Mouse (Mus musculus): ENCODE results near the gene Gm28308.

Gm28308 gene

GRCm38 (mm10) chr6:52219234-52219942, 6.2 kb upstream of the Gm28308 start:
- no peak for DNase-seq (ENCODE audit: low spot score in 2 of 2)

DNA sequence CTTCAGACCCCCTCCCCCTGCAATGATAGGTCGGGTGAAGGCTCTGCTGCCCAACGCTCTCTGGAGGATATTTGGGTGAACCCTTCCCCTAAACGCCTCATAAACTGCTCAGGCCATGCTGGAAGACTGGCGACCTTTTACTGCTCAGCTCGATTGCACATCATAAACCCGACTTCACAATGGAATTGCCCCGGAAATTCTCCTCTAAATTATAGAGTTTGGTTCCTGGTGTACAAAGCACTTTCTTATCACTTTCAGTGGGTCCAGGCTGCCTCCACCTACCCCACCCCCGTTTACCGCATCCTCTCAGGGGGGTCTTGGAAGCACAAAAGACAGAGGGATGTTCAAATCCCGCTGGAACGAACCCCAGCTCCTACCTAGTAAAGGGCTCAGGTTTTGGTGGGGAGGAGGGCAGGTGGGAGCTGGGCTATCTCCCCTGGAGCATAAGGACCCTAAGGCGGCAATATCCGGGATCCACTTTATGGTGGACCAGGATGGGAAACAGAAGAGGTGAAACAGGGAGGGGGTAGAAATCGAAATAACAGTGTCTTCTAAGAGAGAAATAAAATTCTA, 5.6 kb upstream of the Gm28308 start:
- DNase-seq (ENCODE audit: low spot score in 2 of 2): no peak

DNA sequence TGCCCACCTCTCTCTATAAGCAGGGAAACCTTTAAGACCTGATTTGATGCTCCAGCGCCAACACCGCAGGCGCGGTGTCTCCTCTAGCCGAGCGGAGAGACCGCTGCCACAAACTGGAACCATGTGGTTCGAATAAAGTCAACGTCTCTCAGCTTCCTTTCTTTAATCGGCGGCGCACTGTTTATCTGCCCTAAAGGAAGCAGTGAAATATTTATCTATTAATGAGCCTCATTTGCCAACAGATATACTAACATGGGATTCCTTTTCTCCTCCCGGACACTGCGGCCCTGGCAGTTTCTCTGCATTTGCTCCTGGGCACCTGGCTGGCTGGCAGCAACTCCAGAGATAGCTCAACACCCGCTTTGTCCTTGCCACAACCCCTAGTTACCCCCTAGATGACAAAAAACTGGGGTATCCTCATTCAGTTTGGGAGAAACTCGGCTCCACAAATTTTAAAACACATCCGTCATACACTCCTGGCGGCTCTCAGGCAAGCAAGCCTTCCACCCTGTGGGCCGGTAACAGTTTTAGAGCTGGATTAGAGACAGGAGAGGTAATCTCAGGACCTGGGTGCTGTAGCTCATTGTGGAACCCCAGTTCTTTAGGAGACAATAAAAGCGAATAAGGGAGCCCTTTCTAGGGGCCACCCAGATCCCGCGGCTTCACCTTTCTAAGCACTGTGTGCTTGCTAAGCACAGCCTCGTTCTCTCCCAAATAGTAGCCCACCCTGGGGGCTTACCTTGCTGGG, 4.9 kb upstream of the Gm28308 start:
- DNase-seq (ENCODE audit: low spot score in 2 of 2): no peak

GRCm38 (mm10) chr6:52217459-52217768, 4.3 kb upstream of the Gm28308 start:
- no peak for DNase-seq (ENCODE audit: low spot score in 2 of 2)

DNA sequence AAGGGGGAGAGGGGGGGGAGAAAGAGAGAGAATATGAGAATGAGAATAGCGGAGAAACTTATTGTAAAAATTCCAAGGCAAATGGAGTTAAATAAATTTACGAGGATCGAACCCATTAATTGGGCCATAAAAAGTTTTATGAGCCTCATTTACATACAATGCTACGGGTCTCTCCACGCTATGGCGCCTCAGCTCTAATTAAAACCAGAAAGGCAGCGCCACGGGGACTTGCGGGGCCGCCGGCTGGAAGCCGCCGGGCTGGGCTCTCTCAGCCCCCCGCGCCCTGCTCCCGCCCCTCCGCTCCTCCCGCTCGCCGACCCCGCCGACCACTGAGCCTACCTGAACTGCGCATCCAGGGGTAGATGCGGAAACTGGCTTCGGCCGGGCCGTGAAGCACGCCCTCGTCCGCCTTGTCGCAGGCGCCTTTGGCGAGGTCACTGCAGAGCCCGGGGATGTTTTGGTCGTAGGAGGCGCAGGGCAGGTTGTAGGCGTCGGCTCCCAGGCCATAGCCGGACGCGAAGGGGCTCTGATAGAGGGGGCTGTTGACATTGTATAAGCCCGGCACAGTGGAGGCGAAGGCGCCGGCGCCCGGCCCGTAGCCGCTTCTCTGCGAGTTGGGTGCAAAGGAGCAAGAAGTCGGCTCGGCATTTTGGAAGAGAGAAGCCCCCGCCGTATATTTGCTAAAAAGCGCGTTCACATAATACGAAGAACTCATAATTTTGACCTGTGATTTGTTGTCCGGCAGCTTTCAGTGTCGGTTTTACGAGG, 3.7 kb upstream of the Gm28308 start:
- no peak for DNase-seq (ENCODE audit: low spot score in 2 of 2)

DNA sequence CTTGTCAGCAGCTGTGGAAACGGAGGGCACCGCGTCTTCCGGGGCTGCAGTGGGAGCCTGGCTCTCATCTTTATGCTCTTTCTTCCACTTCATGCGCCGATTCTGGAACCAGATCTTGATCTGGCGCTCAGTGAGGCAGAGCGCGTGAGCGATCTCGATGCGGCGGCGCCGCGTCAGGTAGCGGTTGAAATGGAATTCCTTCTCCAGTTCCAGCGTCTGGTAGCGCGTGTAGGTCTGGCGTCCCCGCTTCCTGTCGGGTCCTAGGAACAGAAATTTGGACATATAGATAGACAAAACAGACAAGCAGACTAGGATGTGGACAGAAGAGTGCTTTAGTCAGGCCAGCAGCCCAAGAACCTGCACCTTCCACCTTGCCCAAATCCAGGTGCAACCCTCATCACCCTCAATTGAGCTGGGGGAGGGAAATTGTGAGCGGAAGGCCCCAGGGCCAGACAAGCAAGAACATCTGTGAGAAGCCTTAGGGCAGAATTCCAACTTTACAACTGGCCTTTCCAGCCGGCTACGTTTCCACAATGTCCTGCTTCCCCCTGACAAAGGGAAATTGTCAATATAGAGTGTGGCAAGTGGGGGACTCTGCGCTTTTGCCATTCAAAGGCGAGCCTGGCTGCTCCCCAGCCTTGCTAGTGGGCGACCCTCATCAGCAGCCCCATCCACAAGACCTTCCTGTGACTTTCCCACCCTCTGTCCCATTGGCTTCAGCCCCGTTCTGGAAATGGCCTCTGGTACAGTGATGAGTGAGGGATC, 2.8 kb upstream of the Gm28308 start:
- DNase-seq (ENCODE audit: low spot score in 2 of 2): no peak

GRCm38 (mm10) chr6:52215070-52215469, 1.9 kb upstream of the Gm28308 start:
- no peak for DNase-seq (ENCODE audit: low spot score in 2 of 2)

DNA sequence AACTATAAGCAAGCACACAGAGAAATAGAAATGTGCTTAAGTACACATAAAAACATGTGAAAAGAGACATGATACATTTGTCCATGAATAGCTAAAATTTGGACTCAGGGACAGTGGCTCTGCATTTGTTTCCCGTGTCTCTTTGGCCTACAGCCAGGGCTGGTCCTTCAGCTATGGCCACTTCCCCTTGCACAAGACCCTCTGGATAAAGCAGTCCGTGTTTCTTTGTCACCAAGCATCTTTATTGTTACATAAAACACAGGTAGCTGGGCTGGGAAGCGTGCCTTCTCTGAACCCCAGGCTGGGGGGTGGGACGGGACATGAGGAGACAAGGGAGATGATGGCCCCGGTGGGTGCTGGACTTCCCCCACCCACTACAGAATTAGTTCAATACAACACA, 1.1 kb upstream of the Gm28308 start:
- no peak for DNase-seq (ENCODE audit: low spot score in 2 of 2)

DNA sequence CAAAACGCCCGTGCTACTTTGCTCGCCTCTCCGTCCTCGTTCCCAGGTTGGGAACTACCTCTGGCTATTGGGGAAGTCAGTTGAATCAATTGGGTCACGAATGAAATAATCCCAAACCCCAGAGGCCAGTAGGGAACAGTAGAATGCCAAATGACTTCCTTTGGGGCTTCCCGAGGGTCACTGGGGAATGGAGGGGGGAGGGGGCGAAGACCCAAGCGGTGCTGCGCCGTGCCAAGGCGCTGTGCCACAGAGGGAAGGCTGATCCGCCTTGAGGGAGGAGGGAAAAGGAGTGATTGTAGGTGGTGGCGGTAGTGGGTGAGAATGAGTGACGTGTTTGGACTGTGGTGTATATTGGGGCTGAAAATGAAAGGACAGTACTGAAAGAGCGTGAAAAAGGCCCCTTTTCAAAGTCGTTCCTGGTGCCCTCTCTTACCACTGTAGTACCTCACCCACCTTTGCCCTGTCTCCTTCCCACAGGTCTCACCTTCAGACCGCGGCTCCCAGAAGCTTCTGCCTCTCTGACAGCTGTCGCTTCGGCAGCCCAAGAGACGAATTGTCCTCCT, 502 bp downstream of the Gm28308 start:
- no peak for DNase-seq (ENCODE audit: low spot score in 2 of 2)

DNA sequence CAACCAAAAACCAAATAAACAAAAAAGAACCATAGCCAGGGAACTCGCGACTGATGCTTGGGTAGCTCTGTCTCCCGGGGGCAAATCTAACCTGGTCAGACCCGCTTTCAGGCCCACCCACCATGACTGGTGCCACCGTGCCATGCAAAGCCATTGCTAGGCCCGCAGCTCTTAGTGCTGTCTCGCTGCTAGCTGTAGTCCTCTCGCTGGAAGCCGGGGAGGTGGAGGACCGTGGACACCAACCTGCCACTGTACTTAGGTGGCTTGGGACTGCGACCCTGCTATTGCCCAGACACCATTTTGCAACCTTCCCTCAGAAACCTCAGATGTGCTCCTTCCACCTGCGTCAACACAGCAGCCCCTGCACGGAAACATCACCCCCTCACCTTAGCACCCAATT, 1.2 kb downstream of the Gm28308 start:
- no peak for DNase-seq (ENCODE audit: low spot score in 2 of 2)

GRCm38 (mm10) chr6:52211170-52211935, 1.8 kb downstream of the Gm28308 start:
- peak in 1 of 2 experiments; percentile 47 for DNase-seq (ENCODE audit: low spot score in 2 of 2)

GRCm38 (mm10) chr6:52209685-52210046, 3.5 kb downstream of the Gm28308 start:
- DNase-seq (ENCODE audit: low spot score in 2 of 2): no peak

DNA sequence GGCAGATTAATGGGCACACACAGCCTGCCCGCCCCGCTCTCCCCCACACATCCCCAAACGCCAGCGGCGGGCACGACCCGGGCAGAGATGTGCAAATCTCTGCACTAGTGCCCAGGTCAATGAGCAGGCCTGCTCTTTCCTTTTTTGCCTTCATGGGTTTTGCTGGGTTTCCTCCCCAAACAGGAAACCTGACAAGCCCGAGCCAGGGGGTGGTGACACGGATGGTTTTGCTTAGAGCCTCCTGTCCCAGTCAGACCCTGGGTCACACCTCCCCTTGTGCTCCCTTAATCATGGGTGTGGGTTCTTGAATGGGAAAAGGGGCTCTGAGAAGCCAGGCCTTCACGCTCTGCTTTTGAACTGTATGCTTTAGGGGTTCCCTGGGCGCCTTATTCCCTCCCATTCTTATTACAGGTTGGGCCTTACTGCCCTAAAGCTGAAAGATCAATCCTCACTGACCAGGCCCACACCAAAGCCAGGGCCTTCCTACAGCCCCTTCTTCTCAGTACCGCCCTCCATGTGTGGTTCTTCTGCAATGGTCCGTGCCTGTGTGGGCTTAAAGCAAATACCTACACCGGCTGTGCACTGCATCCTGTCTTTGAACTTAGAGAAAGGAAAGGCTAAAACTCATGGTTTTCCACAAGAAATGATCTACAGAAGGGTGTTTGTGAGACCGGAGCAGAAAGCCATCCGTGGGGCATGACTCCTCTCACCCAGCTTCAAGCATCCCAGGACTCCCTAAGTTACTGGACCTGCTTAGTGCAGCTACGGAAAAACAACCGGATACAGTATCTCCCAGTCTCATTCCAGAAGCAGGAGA, 4.1 kb downstream of the Gm28308 start:
- no peak for DNase-seq (ENCODE audit: low spot score in 2 of 2)

GRCm38 (mm10) chr6:52208072-52208867, 4.9 kb downstream of the Gm28308 start, which contains the start of gene Hoxa6:
Gene Hoxa6, minus strand, starts transcription at chr6:52208722.
- no peak for DNase-seq (ENCODE audit: low spot score in 2 of 2)

GRCm38 (mm10) chr6:52207684-52207976, 5.5 kb downstream of the Gm28308 start:
- DNase-seq (ENCODE audit: low spot score in 2 of 2): no peak

GRCm38 (mm10) chr6:52206882-52207683, 6.1 kb downstream of the Gm28308 start:
- no peak for DNase-seq (ENCODE audit: low spot score in 2 of 2)

- no peak for DNase-seq (ENCODE audit: low spot score in 2 of 2)
Observed at GRCm38 (mm10) chr6:52205638-52206621, 7.2 kb downstream of the Gm28308 start.
